Mouse (Mus musculus): Measurements from ENCODE around the gene Emid1. TPM values are rescaled to one million over a fixed set of nuclear protein-coding genes. Genes with fewer than 3 reads are reported as not detected.
"Not testable (repeated sequence)": the region's sequence is repeated elsewhere in the genome, so short reads cannot be mapped to it uniquely, and the experiment has no call there.

The Emid1 gene
- polyA plus RNA-seq, 1 experiment from 2014 or later: 4.8 TPM

DNA sequence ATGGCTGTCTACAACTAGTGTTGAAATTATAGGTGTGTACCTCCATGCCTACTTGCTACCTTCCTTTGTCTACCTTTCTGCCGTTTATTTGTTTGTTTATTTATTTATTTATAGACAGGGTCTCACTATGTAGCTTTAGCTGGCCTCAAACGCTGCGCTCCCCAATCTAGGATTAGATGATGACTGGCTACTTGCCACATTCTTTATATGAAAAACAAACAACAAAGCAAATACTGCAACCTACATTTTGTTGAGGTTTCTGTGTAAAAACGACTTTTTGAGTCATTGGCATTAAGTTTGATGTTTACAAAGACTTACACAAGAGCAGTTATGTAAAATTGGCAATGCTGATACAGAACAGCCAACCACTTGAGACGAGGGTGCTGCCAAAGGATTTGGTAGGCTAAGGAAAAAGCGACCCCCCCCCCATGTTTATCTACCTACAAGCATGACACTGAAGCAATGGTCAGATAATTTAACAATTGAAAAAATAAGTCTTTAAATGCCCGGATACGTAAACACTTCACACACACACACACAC lies 55.5 kb downstream of the Emid1 start:
- 36% methylated on average over 8 of the region's 8 CpGs for WGBS (ENCODE audit: insufficient replicate concordance)
- peak overlapping the region; percentile 95 for H3K9ac ChIP-seq (replicated peaks)
- no peaks in the 10 kb centered on the region for H3K27me3 ChIP-seq (ENCODE audit: insufficient read depth, low read length)
- peaks cover 23% of the 10 kb centered on the region for H3K4me1 ChIP-seq (ENCODE audit: insufficient read depth)
- no peaks in the 10 kb centered on the region for H3K9me3 ChIP-seq (ENCODE audit: low read length)
- ATAC-seq (no peak), DNase-seq (no peak)
- H3K27ac ChIP-seq (ENCODE audit: low read depth): 0 out of 2 replicates have a peak overlapping the region, but pooled peaks have one; percentile 18
- peaks cover 22% of the 10 kb centered on the region for H3K36me3 ChIP-seq (replicated peaks; ENCODE audit: insufficient read depth, low read length)
- TF ChIP-seq CTCF (IDR thresholded peaks at IDR 0.05; ENCODE audit: low read depth) (no peak), EP300 (IDR thresholded peaks at IDR 0.05; ENCODE audit: low read depth) (no peak)
- H3K4me2 ChIP-seq (ENCODE audit: low read depth, low read length): peak overlapping the region; percentile 75
- H3K4me3 ChIP-seq (ENCODE audit: low read depth, low read length): peak overlapping the region; percentile 92

DNA sequence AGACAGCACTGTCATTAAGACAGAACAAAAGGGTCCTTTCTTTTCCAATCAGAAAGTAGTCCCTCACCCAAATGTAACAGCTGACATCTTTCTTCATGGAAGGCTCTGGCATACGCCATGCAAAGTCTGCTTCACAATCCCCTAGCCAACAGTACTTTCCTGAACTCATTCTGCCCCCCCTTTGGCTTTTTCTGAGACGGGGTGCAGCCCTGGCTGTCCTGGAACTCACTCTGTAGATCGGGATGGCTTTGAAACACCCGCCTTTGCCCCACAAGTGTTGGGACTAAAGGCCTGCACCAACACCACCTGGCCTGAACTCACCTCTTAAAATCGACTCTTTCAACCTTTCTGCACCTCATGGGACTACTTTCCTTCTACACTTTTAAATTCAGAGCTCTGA lies 56.2 kb downstream of the Emid1 start:
- Histone ChIP-seq H3K4me3 (ENCODE audit: low read depth, low read length) (no peak overlapping the region), H3K4me2 (ENCODE audit: low read depth, low read length) (peak overlapping the region; percentile 75), H3K36me3 (replicated peaks; ENCODE audit: insufficient read depth, low read length) (peaks cover 29% of the 10 kb centered on the region), H3K9ac (replicated peaks) (no peak overlapping the region), H3K4me1 (ENCODE audit: insufficient read depth) (peaks cover 23% of the 10 kb centered on the region), H3K27me3 (ENCODE audit: insufficient read depth, low read length) (no peaks in the 10 kb centered on the region), H3K9me3 (ENCODE audit: low read length) (no peaks in the 10 kb centered on the region), H3K27ac (ENCODE audit: low read depth) (0 out of 2 replicates have a peak overlapping the region, but pooled peaks have one; percentile 18)
- TF ChIP-seq EP300 (IDR thresholded peaks at IDR 0.05; ENCODE audit: low read depth): no peak
- TF ChIP-seq CTCF (IDR thresholded peaks at IDR 0.05; ENCODE audit: low read depth): no peak
- ATAC-seq: no peak
- DNase-seq: no peak
- 63% methylated on average over 5 of the region's 5 CpGs for WGBS (ENCODE audit: insufficient replicate concordance)

DNA sequence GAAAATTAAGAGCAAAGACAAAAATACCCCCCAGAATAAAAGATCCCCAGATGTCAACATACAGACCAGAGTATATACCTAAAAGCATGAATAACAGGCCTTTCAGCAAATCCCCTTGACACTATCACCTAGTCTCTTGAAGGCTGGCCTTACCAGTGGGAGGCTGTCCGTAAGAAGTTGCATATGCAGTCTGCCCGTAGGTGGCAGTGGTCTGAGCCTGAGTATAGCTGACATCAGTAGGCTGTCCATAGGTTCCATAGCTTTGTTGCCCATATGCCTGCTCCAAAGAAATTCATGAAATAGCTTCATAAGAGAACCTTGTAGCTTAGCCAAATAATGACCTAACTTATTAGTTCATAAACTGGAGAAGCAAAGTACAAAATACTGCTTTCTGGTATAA lies 60.4 kb downstream of the Emid1 start:
- TF ChIP-seq CTCF (IDR thresholded peaks at IDR 0.05; ENCODE audit: low read depth): peak; percentile 51
- TF ChIP-seq EP300 (IDR thresholded peaks at IDR 0.05; ENCODE audit: low read depth): no peak
- H3K9me3 ChIP-seq (ENCODE audit: low read length): no peaks in the 10 kb centered on the region
- no peak overlapping the region for H3K9ac ChIP-seq (replicated peaks)
- no peak overlapping the region for H3K4me3 ChIP-seq (ENCODE audit: low read depth, low read length)
- H3K4me1 ChIP-seq (ENCODE audit: insufficient read depth): peaks cover 16% of the 10 kb centered on the region
- WGBS (ENCODE audit: insufficient replicate concordance): 51% methylated on average over 2 of the region's 2 CpGs
- peaks cover 65% of the 10 kb centered on the region for H3K36me3 ChIP-seq (replicated peaks; ENCODE audit: insufficient read depth, low read length)
- H3K27ac ChIP-seq (ENCODE audit: low read depth): no peak overlapping the region
- H3K4me2 ChIP-seq (ENCODE audit: low read depth, low read length): no peak overlapping the region
- no peaks in the 10 kb centered on the region for H3K27me3 ChIP-seq (ENCODE audit: insufficient read depth, low read length)
- DNase-seq: no peak
- peak; percentile 32; the same call in 1 of the 2 replicates for ATAC-seq

DNA sequence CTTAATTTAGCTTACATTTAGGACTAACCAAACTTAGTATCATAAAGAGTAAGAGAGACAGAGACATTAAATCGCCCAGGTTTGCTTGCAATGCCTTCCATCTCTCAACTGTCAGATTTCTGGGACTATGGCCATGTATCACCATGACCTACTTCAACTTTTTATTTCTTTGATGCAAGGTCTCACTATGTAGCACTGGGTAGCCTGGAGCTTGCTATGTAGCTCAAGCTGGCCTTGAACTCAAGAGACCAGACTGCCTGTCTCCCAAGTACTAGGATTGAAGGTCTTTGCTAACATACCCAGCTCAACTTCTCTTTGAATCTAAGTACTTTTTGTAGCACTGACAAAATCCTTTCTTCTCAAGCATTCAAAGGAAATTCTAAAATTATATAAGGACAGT lies 62.9 kb downstream of the Emid1 start:
- no peaks in the 10 kb centered on the region for H3K27me3 ChIP-seq (ENCODE audit: insufficient read depth, low read length)
- H3K4me3 ChIP-seq (ENCODE audit: low read depth, low read length): no peak overlapping the region
- WGBS (ENCODE audit: insufficient replicate concordance): 94% methylated on average over 1 of the region's 1 CpGs
- peaks cover 91% of the 10 kb centered on the region for H3K36me3 ChIP-seq (replicated peaks; ENCODE audit: insufficient read depth, low read length)
- H3K9ac ChIP-seq (replicated peaks): no peak overlapping the region
- H3K4me2 ChIP-seq (ENCODE audit: low read depth, low read length): no peak overlapping the region
- DNase-seq (no peak), ATAC-seq (no peak)
- no peak overlapping the region for H3K27ac ChIP-seq (ENCODE audit: low read depth)
- H3K9me3 ChIP-seq (ENCODE audit: low read length): no peaks in the 10 kb centered on the region
- peaks cover 1% of the 10 kb centered on the region for H3K4me1 ChIP-seq (ENCODE audit: insufficient read depth)
- TF ChIP-seq CTCF (IDR thresholded peaks at IDR 0.05; ENCODE audit: low read depth): no peak
- TF ChIP-seq EP300 (IDR thresholded peaks at IDR 0.05; ENCODE audit: low read depth): no peak

DNA sequence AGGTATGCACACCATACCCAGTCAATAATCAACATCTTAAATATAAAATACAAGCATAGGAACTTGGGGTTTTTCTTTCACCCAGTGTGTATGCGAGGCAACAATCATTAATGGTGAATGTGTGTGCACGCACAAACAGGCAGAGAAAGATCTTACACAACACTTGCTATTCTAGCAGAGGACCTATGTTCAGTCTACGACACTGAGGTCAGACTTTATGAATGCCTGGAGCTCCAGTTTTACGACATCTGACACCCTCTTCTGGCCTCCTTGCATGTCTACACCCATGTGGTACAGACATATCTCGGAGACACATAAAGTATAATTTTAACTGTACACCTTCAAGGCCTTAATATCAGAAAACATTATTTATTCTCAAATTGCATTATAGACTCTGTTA lies 75.2 kb downstream of the Emid1 start:
- not testable (repeated sequence) for H3K27ac ChIP-seq (ENCODE audit: low read depth); DNase-seq; H3K27me3 ChIP-seq (ENCODE audit: insufficient read depth, low read length); H3K4me2 ChIP-seq (ENCODE audit: low read depth, low read length); H3K4me1 ChIP-seq (ENCODE audit: insufficient read depth); H3K9me3 ChIP-seq (ENCODE audit: low read length); H3K4me3 ChIP-seq (ENCODE audit: low read depth, low read length); H3K9ac ChIP-seq (replicated peaks)
- peak; percentile 54 for ATAC-seq
- H3K36me3 ChIP-seq (replicated peaks; ENCODE audit: insufficient read depth, low read length): peaks cover 76% of the 10 kb centered on the region
- WGBS (ENCODE audit: insufficient replicate concordance): 76% methylated on average over 4 of the region's 5 CpGs

DNA sequence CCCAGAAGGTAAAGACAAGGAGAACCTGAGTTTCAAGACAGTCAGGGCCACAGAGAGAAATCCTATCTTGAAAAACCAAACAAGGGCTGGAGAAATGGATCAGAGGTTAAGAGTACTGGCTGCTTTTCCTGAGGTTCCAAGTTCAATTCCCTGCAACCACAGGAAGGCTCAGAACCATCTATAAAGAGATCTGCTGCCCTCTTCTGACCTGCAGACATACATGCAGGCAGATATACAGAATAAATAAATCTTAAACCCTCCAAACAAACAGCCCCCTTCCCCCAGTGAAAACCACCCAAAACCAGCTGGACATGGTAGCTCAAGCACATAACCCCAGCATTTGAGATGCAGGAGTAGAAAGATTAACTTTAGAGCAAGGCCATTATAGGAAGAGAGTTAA lies 76.3 kb downstream of the Emid1 start:
- DNase-seq (no peak), ATAC-seq (no peak)
- no peak overlapping the region for H3K27ac ChIP-seq (ENCODE audit: low read depth)
- H3K9ac ChIP-seq (replicated peaks): no peak overlapping the region
- no peaks in the 10 kb centered on the region for H3K4me1 ChIP-seq (ENCODE audit: insufficient read depth)
- no peaks in the 10 kb centered on the region for H3K27me3 ChIP-seq (ENCODE audit: insufficient read depth, low read length)
- TF ChIP-seq EP300 (IDR thresholded peaks at IDR 0.05; ENCODE audit: low read depth): no peak
- TF ChIP-seq CTCF (IDR thresholded peaks at IDR 0.05; ENCODE audit: low read depth): peak; percentile 41
- no peak overlapping the region for H3K4me2 ChIP-seq (ENCODE audit: low read depth, low read length)
- H3K4me3 ChIP-seq (ENCODE audit: low read depth, low read length): no peak overlapping the region
- H3K36me3 ChIP-seq (replicated peaks; ENCODE audit: insufficient read depth, low read length): peaks cover 80% of the 10 kb centered on the region
- no peaks in the 10 kb centered on the region for H3K9me3 ChIP-seq (ENCODE audit: low read length)

DNA sequence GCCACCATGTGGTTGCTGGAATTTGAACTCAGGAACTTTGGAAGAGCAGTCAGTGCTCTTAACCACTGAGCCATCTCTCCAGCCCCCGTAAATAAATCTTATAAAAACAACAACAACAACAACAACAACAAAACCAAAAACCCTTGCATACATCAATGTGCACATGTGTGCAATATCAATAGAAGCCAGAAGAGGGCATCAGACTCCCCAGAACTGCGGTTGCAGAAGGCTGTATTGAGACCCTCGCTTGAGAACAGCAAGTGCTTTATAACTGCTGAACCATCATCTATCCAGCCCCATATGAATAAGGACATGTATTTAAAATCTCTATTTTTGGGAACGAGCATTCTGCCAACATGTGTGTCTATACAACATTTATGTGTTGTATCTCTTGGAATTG lies 77.2 kb downstream of the Emid1 start:
- no peaks in the 10 kb centered on the region for H3K27me3 ChIP-seq (ENCODE audit: insufficient read depth, low read length)
- no peak overlapping the region for H3K4me3 ChIP-seq (ENCODE audit: low read depth, low read length)
- TF ChIP-seq EP300 (IDR thresholded peaks at IDR 0.05; ENCODE audit: low read depth): no peak
- TF ChIP-seq CTCF (IDR thresholded peaks at IDR 0.05; ENCODE audit: low read depth): peak; percentile 73
- H3K9ac ChIP-seq (replicated peaks): no peak overlapping the region
- DNase-seq: no peak
- ATAC-seq: no peak
- no peaks in the 10 kb centered on the region for H3K4me1 ChIP-seq (ENCODE audit: insufficient read depth)
- H3K9me3 ChIP-seq (ENCODE audit: low read length): no peaks in the 10 kb centered on the region
- H3K36me3 ChIP-seq (replicated peaks; ENCODE audit: insufficient read depth, low read length): peaks cover 80% of the 10 kb centered on the region
- no peak overlapping the region for H3K4me2 ChIP-seq (ENCODE audit: low read depth, low read length)
- WGBS (ENCODE audit: insufficient replicate concordance): 69% methylated on average over 4 of the region's 4 CpGs
- no peak overlapping the region for H3K27ac ChIP-seq (ENCODE audit: low read depth)
